Mouse (Mus musculus) E14TG2a.4 (cell line): Measurements from ENCODE around the gene Gmeb2.

Experiments used
- CTCF ChIP-seq: conservative IDR thresholded peaks from 2 replicates; pipeline ENCODE4 v1.5.1; 2014; ENCODE audit warnings: low read length
- NANOG ChIP-seq: IDR thresholded peaks from 2 replicates; pipeline ENCODE4 v1.6.1; 2014; ENCODE audit warnings: borderline replicate concordance, low read length, mixed read lengths
- POU5F1 ChIP-seq: IDR thresholded peaks from 2 replicates; pipeline ENCODE4 v1.6.1; 2014; ENCODE audit warnings: low read length, borderline replicate concordance

- no peak for TF ChIP-seq CTCF
- TF ChIP-seq NANOG: no peak
- TF ChIP-seq POU5F1: no peak
Measured at GRCm38 (mm10) chr2:181286629-181287337, 1.1 kb downstream of the Gmeb2 start.
